Mouse (Mus musculus) c-Kit-positive CD71-positive TER-119-positive erythroid progenitor cells, embryonic 14.5 days (primary cell): ENCODE measurements around the gene Mtmr4.

Source experiments
- DNase-seq: peaks from one replicate; pipeline ENCODE4 v3.0.0-alpha.2; 2013; ENCODE audit warnings: low spot score

Gene Mtmr4

DNA sequence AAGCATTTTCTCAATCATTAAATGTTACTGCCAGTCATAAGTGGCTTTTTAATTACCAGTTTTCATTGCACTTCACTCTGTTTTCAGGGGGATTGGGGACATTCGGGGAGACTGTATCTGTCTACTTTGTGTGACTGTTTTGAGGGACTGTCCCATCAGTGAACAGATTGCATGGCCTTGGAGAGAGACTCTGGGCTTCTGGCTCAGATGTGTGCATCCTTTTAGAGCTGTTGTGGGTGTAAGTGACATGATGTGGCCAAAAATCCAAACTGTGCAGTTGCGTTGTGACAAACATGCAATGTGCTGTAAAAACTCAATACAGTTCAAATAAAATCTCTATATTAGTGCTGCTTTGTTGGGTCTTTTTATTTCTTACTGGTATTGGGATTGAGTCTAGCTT, 24.0 kb downstream of the Mtmr4 start:
- DNase-seq = no peak

- no peak for DNase-seq
Observed at GRCm38 (mm10) chr11:87616790-87617474, 25.0 kb downstream of the Mtmr4 start, which contains the start of gene Hsf5. Gene Hsf5 (plus strand): TSS chr11:87617164.

DNA sequence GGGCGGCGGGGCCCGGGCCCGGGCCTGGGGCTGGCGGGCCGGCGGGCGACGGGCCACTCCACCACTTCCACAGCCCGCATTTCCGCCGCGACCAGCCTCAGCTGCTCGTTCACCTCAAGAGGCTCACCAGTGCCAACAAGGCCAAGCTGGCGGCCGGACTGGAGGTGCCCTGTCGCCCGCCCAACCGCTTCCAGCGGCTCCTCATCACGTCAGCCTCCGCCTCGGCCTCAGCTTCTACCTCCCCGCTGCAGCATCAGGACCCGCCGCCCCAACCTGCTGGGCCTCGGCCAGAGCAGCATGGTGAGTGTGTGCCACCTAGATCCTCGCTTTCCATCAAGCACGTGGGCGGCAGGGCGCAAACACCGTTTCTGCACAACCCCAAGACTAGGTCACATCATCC, 25.6 kb downstream of the Mtmr4 start:
- no peak for DNase-seq

DNA sequence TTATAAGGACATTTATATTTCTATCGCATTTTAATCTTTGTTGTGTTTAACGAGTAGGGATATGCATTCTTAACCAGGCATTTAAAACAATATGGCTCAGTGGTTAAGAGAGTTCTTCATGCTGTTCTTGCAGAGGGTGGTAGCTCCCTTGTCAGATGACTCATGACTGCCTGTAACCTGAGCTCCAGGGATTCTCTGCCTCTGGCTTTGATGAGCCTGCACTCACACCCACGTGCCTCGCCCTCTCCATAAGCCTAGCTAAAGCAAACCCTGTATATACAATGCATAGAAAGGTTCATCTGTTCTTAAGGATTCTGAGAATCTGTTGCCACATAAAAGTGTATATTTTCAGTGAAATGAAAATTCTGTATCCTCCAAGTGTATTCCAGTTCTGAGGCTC, 31.2 kb downstream of the Mtmr4 start:
- no peak for DNase-seq

- DNase-seq = peak; percentile 37
Observed at GRCm38 (mm10) chr11:87629859-87630258, 37.9 kb downstream of the Mtmr4 start.

DNA sequence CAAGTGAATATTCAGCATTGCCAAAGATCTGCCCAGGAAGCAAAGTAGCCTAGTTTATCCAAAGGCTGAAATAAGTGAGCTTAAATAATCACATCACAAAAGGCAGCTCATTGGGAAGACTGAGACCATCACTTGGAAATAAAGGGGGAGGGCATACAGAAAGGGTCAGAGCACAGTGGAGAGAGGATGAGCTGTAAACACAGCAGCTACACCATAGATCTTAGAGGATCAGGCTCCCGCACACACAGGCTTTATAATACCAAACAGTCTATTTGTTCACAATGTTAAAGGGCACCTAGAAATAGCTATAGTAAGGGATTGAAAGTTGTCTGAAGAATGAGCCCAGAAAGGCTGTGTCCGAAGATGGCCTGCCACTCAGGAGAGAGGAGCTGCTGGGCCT, 46.8 kb downstream of the Mtmr4 start:
- peak; percentile 16 for DNase-seq

- peak; percentile 68 for DNase-seq
Observed at GRCm38 (mm10) chr11:87639206-87639605, 47.2 kb downstream of the Mtmr4 start.

GRCm38 (mm10) chr11:87642865-87643264, 50.9 kb downstream of the Mtmr4 start:
- no peak for DNase-seq

- DNase-seq = no peak
Observed at GRCm38 (mm10) chr11:87654693-87655092, 62.7 kb downstream of the Mtmr4 start.

DNA sequence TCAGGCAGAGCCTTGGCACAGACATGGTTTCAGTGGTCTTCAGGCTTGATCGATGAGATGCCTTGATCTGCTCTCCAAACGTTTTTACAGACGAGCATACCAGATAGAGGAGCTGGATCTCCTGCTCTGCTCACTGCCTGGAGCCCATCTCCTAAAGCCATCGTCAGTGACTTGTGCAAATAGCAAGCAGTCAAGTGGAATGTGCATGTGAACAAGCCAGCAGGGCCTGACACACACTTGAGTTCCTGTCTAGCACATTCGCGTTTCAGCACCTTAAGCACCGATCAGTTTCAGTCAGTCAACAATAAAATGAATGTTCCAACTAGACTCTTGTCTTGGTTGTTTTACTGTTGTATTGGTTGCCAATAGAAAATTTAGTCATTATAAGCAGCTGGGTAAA, 67.3 kb downstream of the Mtmr4 start:
- no peak for DNase-seq

DNA sequence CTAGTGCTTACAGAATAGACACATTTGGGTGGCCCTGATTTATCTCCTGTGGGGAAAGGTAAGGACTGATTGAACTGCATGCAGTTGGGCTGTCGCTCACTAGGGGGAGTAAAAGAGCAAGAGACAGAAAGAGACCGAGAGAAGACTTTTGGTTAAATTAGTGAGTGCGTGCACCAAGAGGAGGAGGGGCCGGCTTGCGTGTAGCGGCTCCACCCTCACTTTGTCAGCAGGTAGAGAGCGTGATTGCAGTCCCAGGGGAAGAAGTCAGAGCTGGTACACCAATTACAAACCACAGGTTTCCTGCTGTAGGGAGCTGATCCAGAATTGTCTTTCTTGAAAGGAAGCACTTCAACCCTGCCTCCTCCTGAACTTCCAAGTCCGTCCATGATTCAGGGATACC, 70.4 kb downstream of the Mtmr4 start, which contains the start of gene Rnf43:
Gene Rnf43 (plus strand): TSS at position 316 of the 400 bp plus-strand sequence.
- DNase-seq = peak; percentile 87

DNA sequence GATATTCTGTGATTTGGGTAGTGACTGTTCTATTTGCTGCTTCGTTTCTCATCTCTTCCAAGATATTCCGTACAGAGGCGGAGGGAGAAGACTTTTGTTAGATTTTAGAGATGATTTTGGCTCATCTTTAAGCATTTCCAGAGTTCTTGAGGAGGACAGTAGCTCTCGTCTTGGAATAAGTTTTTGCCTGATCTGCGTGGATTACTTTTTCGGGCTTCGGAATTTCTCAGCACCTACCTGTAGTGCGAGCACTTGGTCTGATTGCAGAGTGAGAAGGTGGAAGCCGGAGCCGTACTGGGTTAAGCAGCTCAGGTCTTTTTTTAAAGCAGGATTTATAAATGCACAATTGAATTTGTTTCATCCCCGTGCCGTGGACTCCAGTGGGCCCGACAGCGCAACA, 70.9 kb downstream of the Mtmr4 start:
- no peak for DNase-seq

- DNase-seq = no peak
Observed at GRCm38 (mm10) chr11:87663948-87664347, 72.0 kb downstream of the Mtmr4 start.

GRCm38 (mm10) chr11:87664521-87664920, 72.6 kb downstream of the Mtmr4 start:
- DNase-seq = no peak

DNA sequence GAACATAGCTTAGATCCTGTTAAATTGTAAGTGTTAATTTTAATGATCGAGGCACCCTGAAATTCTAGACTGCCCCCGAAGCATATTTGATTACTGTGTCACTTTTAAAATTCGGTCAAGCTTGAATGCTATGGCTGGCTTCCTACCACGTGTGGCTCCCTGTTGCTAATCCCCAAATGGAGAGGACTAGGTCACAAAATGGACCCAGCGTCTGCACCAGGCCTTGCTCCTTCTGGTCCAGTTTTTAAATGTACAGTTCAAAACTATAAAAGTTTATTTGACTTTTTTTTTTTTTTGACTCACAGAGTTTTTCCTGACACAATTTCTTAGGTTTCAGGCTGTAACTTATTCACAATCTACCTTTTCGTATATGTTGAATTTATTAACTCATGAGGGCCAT, 73.3 kb downstream of the Mtmr4 start:
- no peak for DNase-seq

GRCm38 (mm10) chr11:87665658-87666057, 73.7 kb downstream of the Mtmr4 start:
- no peak for DNase-seq
